Mouse (Mus musculus): ENCODE data around the gene Ccng2.

- TF ChIP-seq CTCF (conservative IDR thresholded peaks at IDR 0.05; ENCODE audit: low read length) (no peak), POU5F1 (IDR thresholded peaks at IDR 0.05; ENCODE audit: borderline replicate concordance, low read length) (no peak), NANOG (IDR thresholded peaks at IDR 0.05; ENCODE audit: borderline replicate concordance, low read length) (no peak)
These were observed 1.1 kb upstream of the Ccng2 start for GRCm38 (mm10) chr5:93265801-93266580.

Data from E14TG2a.4 (cell line).